Mouse (Mus musculus): ENCODE results near the gene Git2. TPM values are rescaled to one million over a fixed set of nuclear protein-coding genes. Genes with fewer than 3 reads are reported as not detected.
A peak's percentile ranks its signal among the peaks of the same experiment; 100 is the strongest.

The Git2 gene
- polyA plus RNA-seq, 1 experiment from 2014 or later, result 35.2 TPM

DNA sequence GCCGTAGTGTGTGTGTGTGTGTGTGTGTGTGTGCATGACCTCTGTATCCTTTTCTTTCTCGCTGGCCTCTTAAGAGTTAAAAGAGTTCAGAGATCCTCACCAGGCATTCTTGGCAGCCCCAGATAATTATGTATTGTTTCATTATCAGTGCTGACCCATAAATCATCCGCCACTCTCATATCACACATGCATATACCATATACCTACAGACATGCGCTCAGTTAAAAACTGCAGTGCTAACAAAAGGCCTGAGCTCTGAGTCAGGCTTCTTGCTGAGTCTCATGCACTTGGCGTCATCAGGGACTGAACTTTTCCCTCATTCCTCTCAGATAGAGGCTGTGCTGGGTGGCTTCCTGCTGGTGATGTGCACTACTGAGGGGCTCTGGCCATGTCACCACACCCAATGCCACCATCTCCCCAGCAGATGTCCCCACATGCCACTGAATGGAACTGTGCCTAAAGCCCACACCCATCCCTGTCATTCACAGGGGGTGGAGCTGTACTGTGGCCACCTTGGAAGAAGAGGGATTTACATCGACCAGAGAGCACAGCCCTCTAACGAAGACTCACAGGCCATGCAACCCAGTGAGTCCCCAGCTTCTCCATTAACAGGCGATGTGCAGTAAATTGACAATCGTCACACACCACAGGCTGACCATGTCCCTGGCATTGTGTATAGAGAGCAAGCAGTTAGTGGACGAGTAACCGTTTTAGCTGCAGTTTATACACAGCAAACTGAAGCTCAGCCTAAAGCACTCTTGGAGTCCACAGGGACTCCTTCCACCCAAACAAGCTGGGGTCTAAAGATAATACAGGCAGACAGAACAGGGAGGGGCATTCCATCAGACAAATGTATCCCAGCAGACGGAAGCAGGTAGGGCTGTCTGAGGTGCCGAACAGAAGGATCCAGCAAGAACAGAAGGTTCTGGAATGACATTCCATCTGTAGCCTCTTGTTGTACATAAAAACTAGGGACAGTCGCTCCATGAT lies 72.6 kb downstream of the Git2 start:
- Histone ChIP-seq H3K27ac (replicated peaks; ENCODE audit: low read depth, low read length) (no peak overlapping the region), H3K4me1 (ENCODE audit: control insufficient read depth, insufficient read depth, low read length) (no peaks in the 10 kb centered on the region), H3K9ac (ENCODE audit: low read length) (no peak overlapping the region), H3K4me3 (ENCODE audit: low read depth, low read length) (no peak overlapping the region), H3K36me3 (ENCODE audit: control insufficient read depth, insufficient read depth, low read length) (no peaks in the 10 kb centered on the region), H3K4me2 (ENCODE audit: low read depth, severe bottlenecking) (no peak overlapping the region), H3K9me3 (ENCODE audit: control insufficient read depth, low read length) (no peaks in the 10 kb centered on the region), H3K27me3 (ENCODE audit: control insufficient read depth, insufficient read depth, low read length) (no peaks in the 10 kb centered on the region)
- peak; percentile 35 for DNase-seq (ENCODE audit: low spot score)
- 64% methylated on average over 14 of the region's 14 CpGs for WGBS
- no peak for ATAC-seq (ENCODE audit: insufficient number of reproducible peaks, low FRiP score, low TSS enrichment, low read depth)

DNA sequence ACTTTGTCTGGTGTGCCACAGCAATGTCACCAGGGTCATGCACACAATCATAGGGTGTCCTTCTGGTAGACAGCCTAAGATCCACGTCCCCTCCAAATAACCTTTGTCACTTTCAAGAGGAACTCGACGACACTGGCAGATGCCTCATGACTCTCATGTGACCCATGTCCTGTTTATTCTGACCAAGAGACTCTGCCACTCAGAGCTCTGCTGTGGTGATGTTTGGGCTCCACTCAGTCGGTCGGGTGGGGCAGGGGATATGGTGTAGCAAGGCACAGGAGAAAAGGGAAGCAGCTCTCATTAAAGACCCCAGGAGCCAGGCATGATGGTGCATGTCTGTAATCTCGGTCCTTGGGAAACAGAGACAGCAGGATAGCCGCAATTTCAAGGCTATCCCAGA lies 76.3 kb downstream of the Git2 start:
- Histone ChIP-seq H3K4me2 (ENCODE audit: low read depth, severe bottlenecking) (no peak overlapping the region), H3K9ac (ENCODE audit: low read length) (no peak overlapping the region), H3K9me3 (ENCODE audit: control insufficient read depth, low read length) (no peaks in the 10 kb centered on the region), H3K4me3 (ENCODE audit: low read depth, low read length) (no peak overlapping the region), H3K4me1 (ENCODE audit: control insufficient read depth, insufficient read depth, low read length) (no peaks in the 10 kb centered on the region), H3K36me3 (ENCODE audit: control insufficient read depth, insufficient read depth, low read length) (no peaks in the 10 kb centered on the region), H3K27ac (replicated peaks; ENCODE audit: low read depth, low read length) (no peak overlapping the region), H3K27me3 (ENCODE audit: control insufficient read depth, insufficient read depth, low read length) (no peaks in the 10 kb centered on the region)
- ATAC-seq (ENCODE audit: insufficient number of reproducible peaks, low FRiP score, low TSS enrichment, low read depth) (no peak), DNase-seq (ENCODE audit: low spot score) (no peak)
- WGBS, result 67% methylated on average over 7 of the region's 7 CpGs

DNA sequence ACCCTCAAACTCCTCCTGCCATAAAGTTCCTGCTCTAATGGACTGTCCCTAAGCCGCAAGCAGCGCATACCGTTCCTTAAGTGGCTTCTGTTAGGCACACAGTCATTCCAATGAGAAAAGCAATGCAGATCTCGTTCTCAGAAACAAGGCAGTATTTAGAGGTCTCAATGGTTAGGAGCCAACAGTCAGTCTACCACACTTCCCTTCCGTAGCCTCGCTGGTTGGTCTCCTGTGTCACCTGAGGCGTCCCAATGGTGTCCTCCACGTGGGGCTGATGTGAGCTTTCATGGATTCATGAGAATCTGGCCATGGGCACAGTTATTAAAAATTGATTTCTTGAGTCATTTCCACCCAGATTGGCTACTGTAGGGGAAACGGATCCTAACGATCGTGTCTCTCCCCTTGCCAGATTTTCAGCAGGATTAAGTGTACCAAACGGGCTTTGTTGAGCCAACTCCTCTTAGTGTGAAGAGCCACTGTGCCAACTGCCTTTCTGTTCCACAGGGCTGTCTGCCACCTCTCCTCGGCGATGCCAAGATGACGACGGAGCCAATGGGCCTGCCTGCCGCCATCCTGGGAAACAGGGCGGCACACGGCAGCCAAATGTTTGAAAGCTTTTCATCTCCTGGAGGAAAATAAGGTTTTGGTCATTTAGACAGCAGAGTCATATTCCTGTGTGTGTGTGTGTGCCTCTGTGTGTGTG lies 77.1 kb downstream of the Git2 start:
- Histone ChIP-seq H3K4me1 (ENCODE audit: control insufficient read depth, insufficient read depth, low read length) (no peaks in the 10 kb centered on the region), H3K9ac (ENCODE audit: low read length) (no peak overlapping the region), H3K27me3 (ENCODE audit: control insufficient read depth, insufficient read depth, low read length) (no peaks in the 10 kb centered on the region), H3K27ac (replicated peaks; ENCODE audit: low read depth, low read length) (no peak overlapping the region), H3K9me3 (ENCODE audit: control insufficient read depth, low read length) (no peaks in the 10 kb centered on the region), H3K36me3 (ENCODE audit: control insufficient read depth, insufficient read depth, low read length) (no peaks in the 10 kb centered on the region), H3K4me2 (ENCODE audit: low read depth, severe bottlenecking) (no peak overlapping the region), H3K4me3 (ENCODE audit: low read depth, low read length) (no peak overlapping the region)
- WGBS, result 90% methylated on average over 19 of the region's 19 CpGs
- DNase-seq (ENCODE audit: low spot score), result no peak
- no peak for ATAC-seq (ENCODE audit: insufficient number of reproducible peaks, low FRiP score, low TSS enrichment, low read depth)

DNA sequence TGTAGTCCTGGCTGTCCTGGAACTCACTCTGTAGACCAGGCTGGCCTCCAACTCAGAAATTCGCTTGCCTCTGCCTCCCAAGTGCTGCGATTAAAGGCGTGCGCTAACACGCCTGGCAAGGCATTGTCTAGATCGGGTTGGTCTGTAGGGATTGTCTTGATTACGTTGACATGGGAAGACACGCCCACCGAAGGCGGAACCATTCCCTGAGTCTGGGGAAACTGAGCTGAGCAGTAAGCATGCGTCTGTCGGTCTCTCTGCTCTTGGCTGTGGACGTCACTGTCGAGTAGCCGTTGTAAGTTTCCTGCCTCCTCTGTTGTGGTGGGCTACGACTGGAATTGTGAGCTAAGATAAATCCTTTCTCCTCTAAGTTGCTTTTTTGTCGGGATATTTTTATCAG lies 78.4 kb downstream of the Git2 start:
- no peak for ATAC-seq (ENCODE audit: insufficient number of reproducible peaks, low FRiP score, low TSS enrichment, low read depth)
- H3K9ac ChIP-seq (ENCODE audit: low read length), result no peak overlapping the region
- no peak overlapping the region for H3K4me2 ChIP-seq (ENCODE audit: low read depth, severe bottlenecking)
- no peaks in the 10 kb centered on the region for H3K27me3 ChIP-seq (ENCODE audit: control insufficient read depth, insufficient read depth, low read length)
- no peak overlapping the region for H3K27ac ChIP-seq (replicated peaks; ENCODE audit: low read depth, low read length)
- WGBS, result 86% methylated on average over 17 of the region's 17 CpGs
- no peaks in the 10 kb centered on the region for H3K4me1 ChIP-seq (ENCODE audit: control insufficient read depth, insufficient read depth, low read length)
- no peak overlapping the region for H3K4me3 ChIP-seq (ENCODE audit: low read depth, low read length)
- no peaks in the 10 kb centered on the region for H3K36me3 ChIP-seq (ENCODE audit: control insufficient read depth, insufficient read depth, low read length)
- no peaks in the 10 kb centered on the region for H3K9me3 ChIP-seq (ENCODE audit: control insufficient read depth, low read length)
- DNase-seq (ENCODE audit: low spot score), result no peak

DNA sequence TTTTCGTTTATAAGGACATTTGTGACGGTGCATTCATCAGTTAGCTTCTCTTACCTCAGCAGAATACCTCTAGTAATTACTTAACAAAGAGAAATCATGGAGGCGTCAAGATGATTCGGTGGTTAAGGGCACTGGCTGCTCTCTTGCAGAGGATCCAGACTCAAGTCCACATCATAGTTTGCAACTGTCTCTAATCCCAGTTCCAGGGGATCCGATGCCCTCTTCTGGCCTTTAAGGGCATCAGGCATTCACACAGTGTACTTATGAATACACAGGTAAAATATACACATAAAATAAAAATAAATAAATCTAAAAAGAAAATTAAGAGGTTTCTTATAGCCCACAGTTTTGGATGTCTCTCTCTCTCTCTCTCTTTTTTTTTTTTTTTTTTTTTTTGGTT lies 79.5 kb downstream of the Git2 start:
- DNase-seq (ENCODE audit: low spot score) (no peak), ATAC-seq (ENCODE audit: insufficient number of reproducible peaks, low FRiP score, low TSS enrichment, low read depth) (no peak)
- WGBS, result 72% methylated on average over 5 of the region's 5 CpGs
- no peaks in the 10 kb centered on the region for H3K36me3 ChIP-seq (ENCODE audit: control insufficient read depth, insufficient read depth, low read length)
- H3K4me2 ChIP-seq (ENCODE audit: low read depth, severe bottlenecking), result no peak overlapping the region
- H3K27ac ChIP-seq (replicated peaks; ENCODE audit: low read depth, low read length), result no peak overlapping the region
- no peaks in the 10 kb centered on the region for H3K27me3 ChIP-seq (ENCODE audit: control insufficient read depth, insufficient read depth, low read length)
- no peak overlapping the region for H3K9ac ChIP-seq (ENCODE audit: low read length)
- H3K4me1 ChIP-seq (ENCODE audit: control insufficient read depth, insufficient read depth, low read length), result no peaks in the 10 kb centered on the region
- H3K4me3 ChIP-seq (ENCODE audit: low read depth, low read length), result no peak overlapping the region
- no peaks in the 10 kb centered on the region for H3K9me3 ChIP-seq (ENCODE audit: control insufficient read depth, low read length)

DNA sequence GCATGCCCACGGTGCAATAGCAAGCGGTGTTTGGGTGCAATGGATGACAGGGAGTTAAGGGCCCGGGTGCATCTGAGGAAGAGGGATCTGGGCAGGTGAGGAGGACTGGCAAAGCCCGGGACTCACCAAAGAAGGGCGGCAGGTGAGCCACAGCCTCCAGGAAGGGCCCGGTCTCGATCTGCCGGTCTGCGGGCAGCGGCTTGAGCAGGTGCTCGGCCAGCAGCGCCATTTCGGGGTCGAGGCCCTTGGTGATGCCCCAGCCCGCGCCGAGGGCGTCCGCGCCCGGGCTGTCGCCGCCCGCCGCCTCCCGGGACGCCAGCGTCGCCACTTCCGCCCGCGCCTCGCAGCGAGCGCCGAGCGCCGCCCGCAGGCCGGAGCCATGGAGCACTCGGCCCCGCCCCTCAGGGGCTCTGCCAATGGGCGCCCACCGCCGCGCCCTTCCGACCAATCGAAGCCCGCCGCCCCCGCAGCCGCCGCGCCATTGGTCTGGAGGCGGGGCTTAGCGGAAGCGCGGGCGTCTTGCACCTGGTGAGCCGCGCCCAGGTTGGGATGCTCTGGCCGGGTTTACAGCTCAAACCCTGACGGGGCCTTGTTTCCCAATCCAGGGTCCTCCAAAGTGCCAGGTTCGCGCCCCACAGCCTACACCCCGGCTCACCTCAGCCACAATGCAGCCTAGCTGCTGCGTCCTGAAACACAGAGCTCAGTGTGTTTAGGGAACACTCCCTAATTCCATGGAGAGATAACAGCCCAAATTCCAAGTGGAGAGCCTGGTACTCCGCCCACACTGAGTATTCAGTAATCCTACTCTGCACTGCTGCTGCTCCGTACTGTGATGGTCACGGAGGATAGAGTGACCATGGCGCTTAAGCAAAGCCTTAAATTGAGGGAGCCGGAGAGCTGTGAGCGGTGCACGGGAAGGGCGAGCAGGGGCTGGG lies 84.4 kb downstream of the Git2 start, which contains the start of gene Gltp:
Gene Gltp (minus strand): TSS at position 352 of the 935 bp plus-strand sequence.
- Histone ChIP-seq H3K27me3 (ENCODE audit: control insufficient read depth, insufficient read depth, low read length) (no peaks in the 10 kb centered on the region), H3K9me3 (ENCODE audit: control insufficient read depth, low read length) (no peaks in the 10 kb centered on the region), H3K4me1 (ENCODE audit: control insufficient read depth, insufficient read depth, low read length) (peaks cover 9% of the 10 kb centered on the region), H3K4me3 (ENCODE audit: low read depth, low read length) (peak within 1 kb of the TSS; percentile 71), H3K9ac (ENCODE audit: low read length) (peak within 1 kb of the TSS; percentile 78), H3K4me2 (ENCODE audit: low read depth, severe bottlenecking) (peak within 1 kb of the TSS; percentile 94), H3K36me3 (ENCODE audit: control insufficient read depth, insufficient read depth, low read length) (no peaks in the 10 kb centered on the region), H3K27ac (replicated peaks; ENCODE audit: low read depth, low read length) (no peak within 1 kb of the TSS)
- ATAC-seq (ENCODE audit: insufficient number of reproducible peaks, low FRiP score, low TSS enrichment, low read depth) (peak; percentile 90), DNase-seq (ENCODE audit: low spot score) (peak; percentile 92)
- 4% methylated on average over 70 of the region's 75 CpGs for WGBS

DNA sequence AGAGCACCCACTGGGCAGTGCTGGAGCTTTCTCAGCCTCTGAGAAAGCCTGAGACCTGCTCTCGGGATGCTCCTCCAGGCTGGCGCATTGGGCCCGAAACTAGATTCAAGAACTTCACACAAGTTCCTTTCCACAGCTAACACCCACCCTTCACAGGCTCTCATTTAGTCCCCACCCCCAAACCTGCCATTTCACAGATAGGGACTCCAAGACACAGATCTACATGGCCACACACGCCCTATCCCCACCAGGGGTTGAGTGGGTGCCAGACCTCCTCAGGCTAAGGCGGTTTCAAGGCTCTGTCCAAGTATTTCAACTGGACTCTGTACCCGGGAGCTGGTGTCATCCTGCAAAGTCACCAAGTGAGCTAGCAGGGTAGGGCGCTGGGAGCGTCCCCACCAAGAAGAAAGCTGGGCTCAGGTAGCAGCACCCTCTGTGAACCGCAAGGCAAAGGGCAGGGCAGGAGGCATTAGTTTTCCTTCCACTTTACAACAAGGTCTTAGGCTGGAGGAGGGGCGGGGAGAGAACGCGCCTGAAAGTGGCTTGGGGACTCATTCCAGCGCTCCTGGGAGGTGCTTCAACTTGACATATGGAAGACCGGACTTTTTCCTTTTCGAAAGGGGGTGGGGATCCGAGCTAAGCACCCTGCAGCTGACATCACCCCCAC lies 85.5 kb downstream of the Git2 start:
- H3K9me3 ChIP-seq (ENCODE audit: control insufficient read depth, low read length), result no peaks in the 10 kb centered on the region
- H3K4me1 ChIP-seq (ENCODE audit: control insufficient read depth, insufficient read depth, low read length), result peaks cover 9% of the 10 kb centered on the region
- DNase-seq (ENCODE audit: low spot score) (peak; percentile 42), ATAC-seq (ENCODE audit: insufficient number of reproducible peaks, low FRiP score, low TSS enrichment, low read depth) (no peak)
- peak overlapping the region; percentile 78 for H3K9ac ChIP-seq (ENCODE audit: low read length)
- H3K27me3 ChIP-seq (ENCODE audit: control insufficient read depth, insufficient read depth, low read length), result no peaks in the 10 kb centered on the region
- WGBS, result 20% methylated on average over 16 of the region's 16 CpGs
- H3K4me3 ChIP-seq (ENCODE audit: low read depth, low read length), result peak overlapping the region; percentile 71
- no peak overlapping the region for H3K27ac ChIP-seq (replicated peaks; ENCODE audit: low read depth, low read length)
- no peaks in the 10 kb centered on the region for H3K36me3 ChIP-seq (ENCODE audit: control insufficient read depth, insufficient read depth, low read length)
- H3K4me2 ChIP-seq (ENCODE audit: low read depth, severe bottlenecking), result peak overlapping the region; percentile 94

Measured in limb, embryonic 11.5 days (tissue).